Mouse (Mus musculus): ENCODE measurements at regions not wholly inside any gene's neighbourhood (a gene's known extent, or its start where the extent isn't known, plus 50 kb on each side); places are given as distances from the start of the nearest gene placed in this dataset.

GRCm38 (mm10) chr6:67102014-67102413 is 64.8 kb upstream of the Gadd45a start:
- Histone ChIP-seq H3K4me3 (ENCODE audit: extremely low read depth, insufficient read depth, insufficient read length) (no peak overlapping the region), H3K4me1 (ENCODE audit: control insufficient read depth, insufficient read depth, insufficient read length) (no peaks in the 10 kb centered on the region; the same call in 1 of the 2 replicates), H3K27me3 (ENCODE audit: control insufficient read depth, insufficient read depth, low read length) (no peaks in the 10 kb centered on the region), H3K36me3 (ENCODE audit: control insufficient read depth, insufficient read depth, low read length) (no peaks in the 10 kb centered on the region), H3K27ac (ENCODE audit: insufficient read depth, low read length) (no peak overlapping the region)
- no peak for DNase-seq (ENCODE audit: low read depth in 1 of 2, low spot score in 2 of 2)
- WGBS = 48% methylated on average over 4 of the region's 4 CpGs
- TF ChIP-seq POLR2A (IDR thresholded peaks at IDR 0.05; ENCODE audit: low read depth, low read length) (no peak), CTCF (IDR thresholded peaks at IDR 0.05; ENCODE audit: extremely low read depth, insufficient read depth, insufficient read length, insufficient replicate concordance) (no peak)

GRCm38 (mm10) chr6:67094426-67094825 is 57.2 kb upstream of the Gadd45a start:
- H3K27ac ChIP-seq (ENCODE audit: insufficient read depth, low read length) = no peak overlapping the region
- 35% methylated on average over 3 of the region's 3 CpGs for WGBS
- TF ChIP-seq CTCF (IDR thresholded peaks at IDR 0.05; ENCODE audit: extremely low read depth, insufficient read depth, insufficient read length, insufficient replicate concordance) (no peak), POLR2A (IDR thresholded peaks at IDR 0.05; ENCODE audit: low read depth, low read length) (no peak)
- no peaks in the 10 kb centered on the region for H3K27me3 ChIP-seq (ENCODE audit: control insufficient read depth, insufficient read depth, low read length)
- H3K4me1 ChIP-seq (ENCODE audit: control insufficient read depth, insufficient read depth, insufficient read length) = no peaks in the 10 kb centered on the region
- no peak overlapping the region for H3K4me3 ChIP-seq (ENCODE audit: extremely low read depth, insufficient read depth, insufficient read length)
- no peaks in the 10 kb centered on the region for H3K36me3 ChIP-seq (ENCODE audit: control insufficient read depth, insufficient read depth, low read length)
- DNase-seq (ENCODE audit: low read depth in 1 of 2, low spot score in 2 of 2) = no peak

GRCm38 (mm10) chr6:67093128-67093527 is 55.9 kb upstream of the Gadd45a start:
- TF ChIP-seq CTCF (IDR thresholded peaks at IDR 0.05; ENCODE audit: extremely low read depth, insufficient read depth, insufficient read length, insufficient replicate concordance) = no peak
- TF ChIP-seq POLR2A (IDR thresholded peaks at IDR 0.05; ENCODE audit: low read depth, low read length) = no peak
- 81% methylated on average over 1 of the region's 1 CpGs for WGBS

GRCm38 (mm10) chr6:67090150-67090549 is 52.9 kb upstream of the Gadd45a start:
- H3K27ac ChIP-seq (ENCODE audit: insufficient read depth, low read length) = no peak overlapping the region
- TF ChIP-seq POLR2A (IDR thresholded peaks at IDR 0.05; ENCODE audit: low read depth, low read length) (no peak), CTCF (IDR thresholded peaks at IDR 0.05; ENCODE audit: extremely low read depth, insufficient read depth, insufficient read length, insufficient replicate concordance) (no peak)
- H3K4me1 ChIP-seq (ENCODE audit: control insufficient read depth, insufficient read depth, insufficient read length) = no peaks in the 10 kb centered on the region
- WGBS = 83% methylated on average over 4 of the region's 4 CpGs
- no peaks in the 10 kb centered on the region for H3K36me3 ChIP-seq (ENCODE audit: control insufficient read depth, insufficient read depth, low read length)
- no peak for DNase-seq (ENCODE audit: low read depth in 1 of 2, low spot score in 2 of 2)
- H3K4me3 ChIP-seq (ENCODE audit: extremely low read depth, insufficient read depth, insufficient read length) = no peak overlapping the region
- H3K27me3 ChIP-seq (ENCODE audit: control insufficient read depth, insufficient read depth, low read length) = no peaks in the 10 kb centered on the region

More at GRCm38 (mm10) chr6:67093128-67093527, 55.9 kb upstream of the Gadd45a start:
- no peaks in the 10 kb centered on the region for H3K27me3 ChIP-seq (ENCODE audit: control insufficient read depth, insufficient read depth, low read length)
- no peak overlapping the region for H3K27ac ChIP-seq (ENCODE audit: insufficient read depth, low read length)
- no peaks in the 10 kb centered on the region for H3K4me1 ChIP-seq (ENCODE audit: control insufficient read depth, insufficient read depth, insufficient read length)
- no peaks in the 10 kb centered on the region for H3K36me3 ChIP-seq (ENCODE audit: control insufficient read depth, insufficient read depth, low read length)
- no peak for DNase-seq (ENCODE audit: low read depth in 1 of 2, low spot score in 2 of 2)
- no peak overlapping the region for H3K4me3 ChIP-seq (ENCODE audit: extremely low read depth, insufficient read depth, insufficient read length)

- no peak for DNase-seq (ENCODE audit: low read depth in 1 of 2, low spot score in 2 of 2)
- H3K27ac ChIP-seq (ENCODE audit: insufficient read depth, low read length) = no peak overlapping the region
- no peak overlapping the region for H3K4me3 ChIP-seq (ENCODE audit: extremely low read depth, insufficient read depth, insufficient read length)
- H3K4me1 ChIP-seq (ENCODE audit: control insufficient read depth, insufficient read depth, insufficient read length) = no peaks in the 10 kb centered on the region
- TF ChIP-seq POLR2A (IDR thresholded peaks at IDR 0.05; ENCODE audit: low read depth, low read length) (no peak), CTCF (IDR thresholded peaks at IDR 0.05; ENCODE audit: extremely low read depth, insufficient read depth, insufficient read length, insufficient replicate concordance) (no peak)
- H3K27me3 ChIP-seq (ENCODE audit: control insufficient read depth, insufficient read depth, low read length) = no peaks in the 10 kb centered on the region
- 76% methylated on average over 3 of the region's 3 CpGs for WGBS
- H3K36me3 ChIP-seq (ENCODE audit: control insufficient read depth, insufficient read depth, low read length) = no peaks in the 10 kb centered on the region
Observed at GRCm38 (mm10) chr6:67089530-67090140, 52.4 kb upstream of the Gadd45a start.

GRCm38 (mm10) chr6:67088741-67089455 is 51.6 kb upstream of the Gadd45a start:
- Histone ChIP-seq H3K27ac (ENCODE audit: insufficient read depth, low read length) (no peak overlapping the region), H3K4me1 (ENCODE audit: control insufficient read depth, insufficient read depth, insufficient read length) (no peaks in the 10 kb centered on the region), H3K36me3 (ENCODE audit: control insufficient read depth, insufficient read depth, low read length) (no peaks in the 10 kb centered on the region), H3K27me3 (ENCODE audit: control insufficient read depth, insufficient read depth, low read length) (no peaks in the 10 kb centered on the region), H3K4me3 (ENCODE audit: extremely low read depth, insufficient read depth, insufficient read length) (no peak overlapping the region)
- no peak for DNase-seq (ENCODE audit: low read depth in 1 of 2, low spot score in 2 of 2)
- 92% methylated on average over 21 of the region's 21 CpGs for WGBS
- TF ChIP-seq CTCF (IDR thresholded peaks at IDR 0.05; ENCODE audit: extremely low read depth, insufficient read depth, insufficient read length, insufficient replicate concordance) (no peak), POLR2A (IDR thresholded peaks at IDR 0.05; ENCODE audit: low read depth, low read length) (no peak)
